Mouse (Mus musculus) liver, embryonic 11.5 days (tissue): ENCODE data around the gene Mtfr2. TPM values are rescaled to one million over a fixed set of nuclear protein-coding genes. Genes with fewer than 3 reads are reported as not detected.

Source experiments
- ATAC-seq: fragments of 200-750 bp; cut with Nextera tagmentation; replicated peaks from 2 replicates; pipeline ENCODE4 v1.8.0; 2017; ENCODE audit warnings: moderate number of reproducible peaks, mild to moderate bottlenecking, moderate TSS enrichment, moderate library complexity; ENCODE audit not compliant: low FRiP score
- DNase-seq: peaks from one replicate; pipeline ENCODE4 v3.0.0-alpha.2; 2017; ENCODE audit warnings: low spot score
- H3K27ac ChIP-seq: fragments of 300-500 bp; sonication (generic); 2 replicates; pipeline ENCODE4 v1.5.1; 2014; ENCODE audit warnings: mild to moderate bottlenecking, low read depth, low read length, control low read depth
- H3K27me3 ChIP-seq: fragments of 300-500 bp; sonication (generic); replicated peaks from 2 replicates; pipeline ENCODE4 v1.6.1; 2014; ENCODE audit warnings: low read length, mixed read lengths; ENCODE audit not compliant: control insufficient read depth, insufficient read depth
- H3K36me3 ChIP-seq: fragments of 300-500 bp; sonication (generic); 2 replicates; pipeline ENCODE4 v1.6.1; 2014; ENCODE audit warnings: mild to moderate bottlenecking, low read length, moderate library complexity, mixed read lengths; ENCODE audit not compliant: control insufficient read depth, insufficient read depth
- H3K4me1 ChIP-seq: fragments of 300-500 bp; sonication (generic); replicated peaks from 2 replicates; pipeline ENCODE4 v1.6.1; 2014; ENCODE audit warnings: low read length, mixed read lengths; ENCODE audit not compliant: control insufficient read depth, insufficient read depth
- H3K4me2 ChIP-seq: fragments of 300-500 bp; sonication (generic); 2 replicates; pipeline ENCODE4 v1.6.1; 2014; ENCODE audit warnings: mild to moderate bottlenecking, control low read depth, moderate library complexity
- H3K4me3 ChIP-seq: fragments of 300-500 bp; sonication (generic); 2 replicates; pipeline ENCODE4 v1.5.1; 2014; ENCODE audit warnings: low read depth, low read length, control low read depth
- H3K9ac ChIP-seq: fragments of 300-500 bp; sonication (generic); 2 replicates; pipeline ENCODE4 v1.6.1; 2014; ENCODE audit warnings: low read depth, low read length, control low read depth
- H3K9me3 ChIP-seq: fragments of 300-500 bp; sonication (generic); 2 replicates; pipeline ENCODE4 v1.6.1; 2016; ENCODE audit warnings: low read length, inconsistent platforms, mixed read lengths; ENCODE audit not compliant: control insufficient read depth
- WGBS: fragments of 180-500 bp; shearing (Covaris S2); extraction: QIAGEN DNeasy Blood & Tissue Kit; methylation state at CpG from one replicate; pipeline ENCODE4 v1.1.7; 2014; 5-methylcytosine and 5-hydroxymethylcytosine counted together
- polyA plus RNA-seq: library from polyadenylated mRNA; unstranded; fragments of >200 nt; fragmentation: Nextera tagmentation; extraction: Ambion mirVana; gene quantifications from 2 replicates; pipeline ENCODE4 v1.2.1, GENCODE M21; 2014

The Mtfr2 gene
- polyA plus RNA-seq, 1 experiment from 2014 or later, result 4.1 TPM

GRCm38 (mm10) chr10:20313941-20314340, 33.6 kb upstream of the Mtfr2 start:
- ATAC-seq, result no peak
- Histone ChIP-seq H3K4me3 (peak overlapping the region; percentile 88), H3K27ac (no peak overlapping the region), H3K9ac (no peak overlapping the region), H3K4me2 (peak overlapping the region; percentile 85), H3K4me1 (peaks cover 22% of the 10 kb centered on the region), H3K9me3 (no peaks in the 10 kb centered on the region), H3K27me3 (no peaks in the 10 kb centered on the region), H3K36me3 (peaks cover 5% of the 10 kb centered on the region; the same call in 1 of the 2 replicates)
- DNase-seq, result no peak
- 64% methylated on average over 4 of the region's 4 CpGs for WGBS

GRCm38 (mm10) chr10:20314797-20315196, 32.8 kb upstream of the Mtfr2 start:
- Histone ChIP-seq H3K4me1 (peaks cover 22% of the 10 kb centered on the region), H3K27me3 (no peaks in the 10 kb centered on the region), H3K4me3 (no peak overlapping the region), H3K27ac (no peak overlapping the region), H3K36me3 (peaks cover 7% of the 10 kb centered on the region; the same call in 1 of the 2 replicates), H3K4me2 (peak overlapping the region; percentile 85), H3K9me3 (no peaks in the 10 kb centered on the region), H3K9ac (no peak overlapping the region)
- 49% methylated on average over 2 of the region's 2 CpGs for WGBS
- DNase-seq (no peak), ATAC-seq (no peak)

DNA sequence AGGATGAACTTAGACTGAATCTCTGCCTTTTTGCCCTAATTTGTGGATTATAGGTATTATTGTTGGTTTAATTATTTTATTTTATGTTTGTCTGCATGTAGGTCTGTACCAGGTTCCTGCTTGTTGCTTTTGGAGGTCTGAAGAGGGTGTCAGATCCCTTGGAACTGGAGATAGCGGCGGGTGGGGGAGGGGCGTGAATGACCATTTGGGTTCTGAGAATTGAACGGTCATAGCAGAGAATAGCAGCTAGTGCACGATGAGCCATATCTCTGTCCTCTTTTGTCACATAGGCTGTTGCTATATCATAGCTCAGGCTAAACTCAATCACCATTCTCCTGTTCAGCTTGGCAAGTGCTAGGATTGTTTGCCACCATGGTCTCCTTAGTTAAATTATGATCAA, 30.1 kb upstream of the Mtfr2 start:
- Histone ChIP-seq H3K27me3 (no peaks in the 10 kb centered on the region), H3K4me1 (peaks cover 17% of the 10 kb centered on the region), H3K27ac (no peak overlapping the region), H3K36me3 (peaks cover 10% of the 10 kb centered on the region; the same call in 1 of the 2 replicates), H3K9me3 (no peaks in the 10 kb centered on the region), H3K9ac (no peak overlapping the region; the same call in 1 of the 2 replicates), H3K4me2 (peak overlapping the region; percentile 19), H3K4me3 (no peak overlapping the region)
- DNase-seq (no peak), ATAC-seq (no peak; the same call in 1 of the 2 replicates)
- WGBS, result 42% methylated on average over 5 of the region's 5 CpGs

GRCm38 (mm10) chr10:20326226-20326625, 21.3 kb upstream of the Mtfr2 start:
- no peak overlapping the region for H3K27ac ChIP-seq
- H3K9me3 ChIP-seq, result no peaks in the 10 kb centered on the region
- H3K4me1 ChIP-seq, result no peaks in the 10 kb centered on the region
- H3K27me3 ChIP-seq, result no peaks in the 10 kb centered on the region
- H3K9ac ChIP-seq, result no peak overlapping the region
- peaks cover 27% of the 10 kb centered on the region for H3K36me3 ChIP-seq
- no peak for ATAC-seq
- H3K4me3 ChIP-seq, result no peak overlapping the region
- no peak for DNase-seq
- no peak overlapping the region for H3K4me2 ChIP-seq

GRCm38 (mm10) chr10:20331262-20331661, 16.3 kb upstream of the Mtfr2 start:
- Histone ChIP-seq H3K4me3 (no peak overlapping the region), H3K9me3 (no peaks in the 10 kb centered on the region), H3K4me2 (no peak overlapping the region), H3K27ac (no peak overlapping the region), H3K36me3 (peaks cover 31% of the 10 kb centered on the region; the same call in 1 of the 2 replicates), H3K27me3 (no peaks in the 10 kb centered on the region), H3K9ac (no peak overlapping the region), H3K4me1 (no peaks in the 10 kb centered on the region)
- DNase-seq (no peak), ATAC-seq (no peak)
- 88% methylated on average over 2 of the region's 2 CpGs for WGBS

- H3K9ac ChIP-seq, result no peak overlapping the region
- no peaks in the 10 kb centered on the region for H3K27me3 ChIP-seq
- peaks cover 35% of the 10 kb centered on the region; the same call in 1 of the 2 replicates for H3K36me3 ChIP-seq
- H3K4me3 ChIP-seq, result no peak overlapping the region
- ATAC-seq (no peak), DNase-seq (no peak)
- no peak overlapping the region for H3K27ac ChIP-seq
- 88% methylated on average over 7 of the region's 7 CpGs for WGBS
- no peaks in the 10 kb centered on the region for H3K4me1 ChIP-seq
- H3K9me3 ChIP-seq, result no peaks in the 10 kb centered on the region
- no peak overlapping the region for H3K4me2 ChIP-seq
These were observed 9.7 kb upstream of the Mtfr2 start for GRCm38 (mm10) chr10:20337872-20338271.

- Histone ChIP-seq H3K4me1 (0 out of 2 replicates have a peak, but pooled peaks cover 9% of the 10 kb centered on the region), H3K4me3 (no peak overlapping the region), H3K36me3 (peaks cover 32% of the 10 kb centered on the region), H3K27me3 (no peaks in the 10 kb centered on the region), H3K9ac (no peak overlapping the region), H3K4me2 (no peak overlapping the region), H3K27ac (no peak overlapping the region), H3K9me3 (no peaks in the 10 kb centered on the region)
- ATAC-seq, result no peak
- 89% methylated on average over 1 of the region's 1 CpGs for WGBS
- DNase-seq, result no peak
These were observed 1.8 kb upstream of the Mtfr2 start for GRCm38 (mm10) chr10:20345736-20346135.

GRCm38 (mm10) chr10:20348894-20349293, 1.3 kb downstream of the Mtfr2 start:
- ATAC-seq, result no peak
- 0 out of 2 replicates have a peak, but pooled peaks cover 9% of the 10 kb centered on the region for H3K4me1 ChIP-seq
- H3K36me3 ChIP-seq, result peaks cover 15% of the 10 kb centered on the region
- 69% methylated on average over 2 of the region's 2 CpGs for WGBS
- 0 out of 2 replicates have a peak overlapping the region, but pooled peaks have one; percentile 83 for H3K9ac ChIP-seq
- no peak for DNase-seq
- no peak overlapping the region for H3K27ac ChIP-seq
- peak overlapping the region; percentile 76 for H3K4me2 ChIP-seq
- H3K4me3 ChIP-seq, result peak overlapping the region; percentile 74
- H3K27me3 ChIP-seq, result no peaks in the 10 kb centered on the region
- H3K9me3 ChIP-seq, result no peaks in the 10 kb centered on the region
